Mouse (Mus musculus) urinary bladder, adult 18-20 months (tissue): ENCODE results near the gene Pklr.

ENCODE experiments used
- DNase-seq, 2 experiments: peaks; one replicate each; pipeline ENCODE4 v3.0.0; 2022; ENCODE audit warnings: low spot score in 2 of 2, mixed read lengths in 2 of 2

Gene Pklr

DNA sequence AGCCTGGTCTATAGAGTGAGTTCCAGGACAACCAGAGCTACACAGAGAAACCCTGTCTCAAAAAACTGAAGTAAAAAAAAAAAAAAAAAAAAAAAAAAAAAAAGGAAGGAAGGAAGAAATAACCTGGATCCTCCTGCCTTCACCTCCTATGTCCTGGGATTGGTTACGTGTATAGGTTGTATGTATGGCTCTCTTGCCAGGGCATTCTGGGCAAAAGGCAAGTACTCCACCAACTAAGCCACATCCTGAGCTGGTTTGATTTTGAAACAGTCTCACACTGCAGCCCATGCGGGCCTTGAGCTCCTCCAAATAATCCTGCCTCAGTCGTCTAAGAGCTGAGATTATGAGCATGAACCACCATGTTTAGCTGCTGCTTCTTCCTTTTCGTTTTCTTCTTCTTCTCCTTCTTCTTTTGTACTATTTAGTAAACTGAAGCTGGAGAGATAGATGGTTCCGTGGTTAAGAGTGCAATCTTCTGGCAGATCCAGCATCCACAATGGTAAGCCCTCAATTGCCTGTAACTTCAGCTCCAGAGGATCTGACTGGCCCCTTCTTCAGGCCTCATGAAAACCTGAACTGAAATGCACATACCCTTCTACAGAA, 27.8 kb downstream of the Pklr start:
- no peak for DNase-seq

DNA sequence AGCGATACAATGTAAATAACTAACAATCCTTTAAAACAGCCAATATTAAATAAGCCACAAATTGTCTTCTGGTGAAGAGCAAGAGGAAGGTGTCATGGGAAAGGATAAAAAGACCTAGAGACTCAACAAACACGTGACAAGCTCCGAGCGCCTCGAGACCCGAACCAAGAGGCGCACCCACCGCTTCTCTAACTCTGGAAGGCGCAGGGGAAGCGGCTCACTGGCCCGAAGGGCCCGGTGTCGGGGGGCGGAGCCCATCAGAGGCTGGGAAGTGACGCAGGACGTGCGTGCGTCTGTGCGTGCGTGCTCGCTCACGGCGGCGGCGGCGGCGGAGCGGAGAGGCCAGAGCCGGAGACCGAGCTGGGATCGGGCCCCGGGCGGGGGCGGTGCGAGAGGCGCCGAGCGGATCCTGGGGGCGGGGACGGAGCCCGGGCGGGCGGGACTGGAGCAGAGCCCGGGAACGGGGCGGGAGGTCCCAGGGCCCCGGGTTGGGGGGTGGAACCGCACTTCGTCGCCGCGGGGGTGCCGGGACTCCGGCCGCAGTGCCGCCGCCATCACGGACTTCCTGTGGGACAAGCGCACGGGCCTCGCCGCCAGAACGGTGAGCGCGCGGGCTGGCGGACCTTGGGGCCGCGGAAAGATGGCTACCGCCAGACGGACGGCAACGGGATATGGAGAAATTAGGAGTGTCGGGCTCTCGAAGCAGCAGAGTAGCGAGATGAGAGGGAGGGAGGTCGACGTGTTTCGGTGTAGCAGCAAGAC, 28.7 kb downstream of the Pklr start, which contains the start of gene Clk2:
Gene Clk2, plus strand, starts transcription at position 290 of the 762 bp plus-strand sequence.
- peak; percentile 88 to 91 for DNase-seq

DNA sequence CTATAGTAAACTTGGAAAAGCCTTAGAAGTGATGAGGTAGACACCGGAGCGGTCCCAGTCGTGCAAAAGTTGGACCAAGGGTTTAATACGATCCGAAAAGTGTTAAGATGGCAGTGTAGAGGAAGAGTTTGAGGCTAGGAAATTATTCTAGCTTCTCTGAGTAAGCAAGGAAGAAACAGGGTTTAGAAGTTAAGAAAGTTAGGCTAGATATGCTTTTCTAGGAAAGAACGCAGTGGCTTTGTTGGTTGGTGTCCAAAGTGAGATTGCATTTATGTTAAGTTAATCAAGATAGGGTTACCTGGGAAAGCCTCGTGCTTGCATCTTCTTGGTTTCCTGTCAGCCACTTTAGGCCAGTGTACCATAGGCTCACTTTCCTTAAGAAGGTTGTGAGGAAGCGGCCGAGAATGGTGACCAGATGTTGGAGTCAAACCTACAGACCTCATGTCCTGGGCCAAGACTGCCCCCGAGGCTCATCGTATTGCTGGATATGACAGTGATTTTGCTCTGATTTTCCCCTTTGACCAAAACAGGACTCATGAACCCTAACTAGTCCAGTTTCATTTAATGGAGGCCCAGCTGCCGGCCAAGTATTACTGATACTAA, 29.4 kb downstream of the Pklr start:
- no peak for DNase-seq

DNA sequence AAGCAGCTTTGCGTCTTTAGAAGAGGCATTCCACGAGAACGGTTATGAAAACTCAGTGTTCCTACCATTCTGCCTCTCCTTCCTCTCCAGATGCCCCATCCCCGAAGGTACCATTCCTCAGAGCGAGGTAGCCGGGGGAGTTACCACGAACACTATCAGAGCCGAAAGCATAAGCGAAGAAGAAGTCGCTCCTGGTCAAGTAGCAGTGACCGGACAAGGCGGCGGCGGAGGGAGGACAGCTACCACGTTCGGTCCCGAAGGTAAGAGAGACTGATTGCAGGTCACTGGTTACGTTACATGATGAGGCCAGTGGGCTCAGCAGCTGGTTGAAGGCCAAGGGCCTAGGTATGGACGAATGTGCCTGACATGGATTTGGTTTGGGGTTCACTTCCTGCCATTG, 31.0 kb downstream of the Pklr start:
- DNase-seq = no peak

DNA sequence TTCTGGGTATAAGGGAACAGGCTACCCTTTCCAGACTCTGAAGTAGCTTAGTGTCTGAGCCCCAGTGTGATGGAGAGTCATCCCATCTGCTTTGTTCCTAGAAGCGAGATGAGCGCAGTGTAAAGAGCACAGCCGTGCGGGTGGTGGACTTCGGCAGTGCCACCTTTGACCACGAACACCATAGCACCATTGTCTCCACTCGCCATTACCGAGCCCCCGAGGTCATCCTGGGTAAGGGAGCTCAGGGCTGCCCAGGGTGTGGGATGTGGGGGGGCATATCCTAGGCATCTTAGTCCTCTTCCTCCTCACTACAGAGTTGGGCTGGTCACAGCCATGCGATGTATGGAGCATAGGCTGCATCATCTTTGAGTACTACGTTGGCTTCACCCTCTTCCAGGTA, 38.9 kb downstream of the Pklr start:
- no peak for DNase-seq

DNA sequence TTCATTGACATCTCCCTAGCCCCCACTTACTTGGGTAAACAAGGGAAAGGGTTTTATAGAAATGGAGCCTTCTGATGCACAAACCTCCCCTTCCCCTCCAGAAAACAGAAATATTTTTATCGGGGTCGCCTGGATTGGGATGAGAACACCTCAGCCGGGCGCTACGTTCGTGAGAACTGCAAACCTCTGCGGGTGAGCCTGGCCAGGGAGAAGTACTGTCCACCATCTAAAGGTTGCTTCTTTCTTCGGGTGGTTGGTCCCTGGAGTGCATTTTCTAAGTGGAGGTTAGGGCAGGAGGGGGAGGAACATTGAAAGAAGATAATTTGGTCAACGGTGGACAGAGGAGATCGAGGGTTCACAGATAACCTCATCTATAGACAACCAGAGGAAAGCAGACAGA, 39.6 kb downstream of the Pklr start:
- no peak for DNase-seq

DNA sequence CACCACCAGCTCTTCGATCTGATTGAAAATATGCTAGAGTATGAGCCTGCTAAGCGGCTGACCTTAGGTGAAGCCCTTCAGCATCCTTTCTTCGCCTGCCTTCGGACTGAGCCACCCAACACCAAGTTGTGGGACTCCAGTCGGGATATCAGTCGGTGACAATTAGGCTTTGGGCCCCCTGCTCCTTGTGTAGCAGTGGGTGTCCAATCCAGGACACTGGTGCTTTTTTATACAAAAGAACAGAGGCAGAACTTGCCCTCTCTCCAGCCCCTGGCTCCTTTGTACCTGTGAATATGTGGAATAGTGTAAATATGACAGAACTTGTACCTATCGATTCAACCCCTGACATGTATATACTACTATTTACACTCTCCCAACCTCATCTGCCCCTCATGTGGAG, 40.5 kb downstream of the Pklr start:
- no peak for DNase-seq

DNA sequence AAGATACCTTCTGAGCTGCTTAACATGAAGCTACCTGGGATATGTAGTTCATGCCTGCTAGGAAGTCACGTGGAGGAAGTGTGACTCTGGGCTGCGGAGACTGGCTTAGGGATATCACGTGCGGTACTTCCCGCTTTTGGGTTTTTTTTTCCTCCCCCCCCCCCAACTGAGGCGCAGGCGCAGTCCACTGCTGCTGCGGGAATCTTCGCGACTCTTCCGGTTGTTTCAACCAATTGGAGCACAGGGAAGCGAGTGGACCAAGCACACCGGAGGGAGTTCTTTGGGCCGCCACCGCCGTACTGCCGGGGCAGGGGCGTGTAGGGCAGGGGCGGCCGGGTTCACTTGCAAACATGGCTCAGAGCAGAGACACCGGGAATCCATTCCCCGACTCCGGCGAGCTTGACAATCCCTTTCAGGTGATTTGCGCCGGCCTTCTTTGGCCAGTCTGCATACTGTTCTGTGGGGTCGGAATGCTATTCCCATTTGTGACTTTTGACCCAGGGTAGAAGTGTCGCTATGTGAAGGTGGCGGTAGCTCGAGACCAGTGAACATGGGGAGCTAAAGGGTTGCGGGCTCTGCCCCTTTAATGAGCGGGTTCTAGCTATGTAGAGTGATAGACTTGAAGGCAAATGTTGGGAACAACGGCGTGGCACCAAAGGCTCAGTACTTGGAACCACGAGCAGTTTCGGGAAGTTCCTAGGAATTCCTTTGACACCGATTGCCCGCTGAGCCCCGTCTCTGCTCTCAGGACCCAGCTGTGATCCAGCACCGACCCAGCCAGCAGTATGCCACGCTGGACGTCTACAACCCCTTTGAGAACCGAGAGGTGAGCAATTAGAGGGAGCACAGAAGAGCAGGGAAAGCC, 41.5 kb downstream of the Pklr start, which contains the start of gene Scamp3:
Gene Scamp3, plus strand, starts transcription at position 232 of the 865 bp plus-strand sequence.
- peak; percentile 61 to 83 for DNase-seq

DNA sequence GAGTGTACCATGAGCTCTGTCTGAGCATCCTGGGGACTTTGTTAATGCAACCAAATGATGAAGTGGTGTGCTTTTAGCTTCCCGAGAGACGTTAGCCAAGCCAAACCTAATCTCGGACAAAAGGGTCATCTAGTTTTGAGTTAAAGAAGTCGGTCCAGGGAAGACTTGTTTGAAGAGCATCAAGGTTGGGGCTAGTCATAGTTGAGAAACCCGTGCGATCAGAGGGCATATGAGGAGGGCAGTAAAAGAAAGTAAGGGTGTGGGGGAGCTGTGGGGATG, 42.1 kb downstream of the Pklr start:
- no peak for DNase-seq

DNA sequence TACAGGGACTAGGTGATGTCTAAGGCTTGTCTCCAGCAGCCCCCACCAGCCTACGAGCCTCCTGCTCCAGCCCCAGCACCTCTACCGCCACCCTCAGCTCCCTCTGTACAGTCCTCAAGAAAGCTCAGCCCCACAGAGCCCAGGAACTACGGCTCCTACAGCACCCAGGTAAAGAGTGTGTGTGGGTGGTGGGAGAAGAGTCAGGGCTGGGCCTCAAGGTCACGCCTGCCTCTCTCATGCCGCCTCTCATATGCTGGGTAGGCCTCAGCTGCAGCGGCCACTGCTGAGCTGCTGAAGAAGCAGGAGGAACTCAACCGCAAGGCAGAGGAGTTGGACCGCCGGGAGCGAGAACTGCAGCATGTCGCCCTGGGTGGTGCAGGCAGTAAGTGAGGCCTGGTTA, 43.1 kb downstream of the Pklr start:
- DNase-seq = no peak

DNA sequence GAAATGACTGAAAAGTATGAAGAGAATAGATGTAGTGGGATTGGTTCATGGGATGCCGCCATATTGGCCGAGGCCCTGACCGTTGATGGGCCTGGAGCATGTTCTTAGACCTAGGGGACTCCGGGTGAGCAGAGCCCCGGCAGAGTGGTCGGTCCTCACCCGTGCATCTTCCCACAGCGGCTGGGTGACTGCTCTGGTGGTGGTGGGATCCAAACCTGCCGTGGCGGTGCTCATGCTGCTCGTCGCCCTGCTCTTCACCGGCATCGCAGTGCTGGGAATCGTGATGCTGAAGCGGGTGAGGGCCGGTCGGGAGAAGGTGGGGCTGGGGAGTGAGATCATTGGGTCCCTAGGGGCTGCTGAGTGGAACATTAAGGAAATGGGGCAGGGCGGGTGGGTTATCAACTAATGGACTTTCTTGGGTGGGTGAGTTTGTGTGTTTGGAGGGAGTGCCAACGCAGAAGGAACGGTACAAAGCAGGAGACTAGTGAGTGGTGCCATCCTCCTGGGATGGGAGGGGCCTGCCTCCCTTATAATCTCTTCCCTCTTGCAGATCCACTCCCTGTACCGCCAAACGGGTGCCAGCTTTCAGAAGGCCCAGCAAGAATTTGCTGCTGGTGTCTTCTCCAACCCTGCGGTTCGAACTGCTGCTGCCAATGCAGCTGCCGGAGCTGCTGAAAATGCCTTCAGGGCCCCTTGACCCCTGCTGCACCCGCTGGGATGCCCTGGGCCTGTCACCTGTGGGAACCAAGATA, 46.0 kb downstream of the Pklr start:
- DNase-seq = no peak

DNA sequence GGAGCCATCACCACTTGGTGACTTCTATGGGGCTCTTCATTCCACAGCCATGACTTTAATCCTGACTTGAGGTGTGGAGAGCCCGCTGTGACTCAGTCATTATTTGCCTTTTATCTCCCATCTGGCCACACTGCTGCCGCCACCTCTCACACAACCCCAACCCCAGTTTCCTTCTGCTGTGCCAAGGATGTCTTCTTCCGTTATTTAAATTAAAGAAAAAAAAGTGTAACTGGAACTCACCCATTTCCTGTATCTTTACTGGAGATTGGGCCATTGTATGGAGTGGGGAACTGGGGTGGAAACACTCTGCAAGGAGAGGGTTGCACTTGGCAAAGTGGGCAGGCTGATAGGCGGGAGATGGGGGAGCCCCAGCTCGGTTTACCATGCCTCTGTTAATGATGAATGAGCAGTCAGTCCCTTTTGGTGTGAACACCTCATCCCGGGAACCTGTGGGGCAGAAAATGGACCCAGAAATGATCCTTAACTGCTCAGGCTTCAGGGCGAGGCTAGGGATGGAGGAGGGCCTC, 46.7 kb downstream of the Pklr start:
- no peak for DNase-seq

DNA sequence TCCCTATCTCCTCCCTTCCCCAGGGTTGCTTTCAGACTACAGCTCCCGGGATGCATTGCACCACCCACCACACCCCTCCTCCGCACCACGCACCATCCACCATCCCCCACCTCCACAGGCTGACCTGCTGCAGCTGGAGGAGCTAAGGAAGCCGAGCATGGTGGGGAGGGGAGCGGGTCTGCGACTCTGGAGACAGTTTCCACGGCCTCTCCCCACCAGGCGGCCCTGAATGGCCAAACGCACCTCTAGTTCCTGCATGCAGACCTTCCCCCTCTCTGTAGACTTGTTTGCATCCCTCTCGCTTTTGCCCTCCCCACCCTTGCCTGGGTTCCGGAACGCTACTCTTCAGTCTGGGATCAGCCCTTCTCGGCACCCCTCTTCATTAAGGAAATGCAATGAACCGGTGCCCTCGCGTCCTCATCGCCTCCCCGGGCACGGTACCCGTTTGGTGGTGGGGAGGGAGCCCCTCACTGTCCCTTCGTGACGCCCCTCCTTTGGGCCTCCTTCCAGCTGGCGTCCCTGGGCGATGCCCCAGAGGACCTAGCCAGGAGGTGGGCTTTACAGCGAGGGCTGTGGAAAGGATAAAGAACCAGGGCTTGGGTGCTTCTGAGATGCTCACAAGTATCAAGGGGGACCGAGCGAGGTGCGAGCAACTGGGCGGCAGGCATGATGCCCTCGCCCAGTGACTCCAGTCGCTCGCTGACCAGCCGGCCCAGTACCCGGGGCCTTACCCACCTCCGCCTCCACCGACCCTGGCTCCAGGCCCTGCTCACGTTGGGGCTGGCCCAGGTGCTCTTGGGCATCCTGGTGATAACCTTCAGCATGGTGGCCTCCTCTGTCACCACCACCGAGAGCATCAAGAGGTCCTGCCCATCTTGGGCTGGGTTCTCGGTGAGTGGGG, 47.4 kb downstream of the Pklr start, which contains the start of gene Fam189b:
Gene Fam189b, plus strand, starts transcription at position 86 of the 901 bp plus-strand sequence.
- DNase-seq = peak; percentile 73 to 83

DNA sequence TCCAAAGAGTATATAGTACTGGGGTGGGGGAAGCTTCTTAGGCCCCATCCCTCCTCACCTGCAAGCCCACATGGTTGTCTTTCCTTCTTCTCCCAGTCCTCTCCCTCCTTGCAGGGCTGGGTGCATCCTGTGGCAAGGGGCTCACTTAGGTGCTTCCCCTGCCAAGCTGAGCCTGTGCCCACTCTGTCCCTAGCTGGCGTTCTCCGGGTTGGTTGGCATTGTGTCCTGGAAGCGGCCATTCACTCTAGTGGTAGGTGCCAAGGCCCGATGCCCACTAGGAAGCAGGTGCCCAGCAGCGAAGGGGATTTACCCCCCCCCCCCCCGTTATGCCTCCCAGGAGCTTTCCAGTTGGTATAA, 48.0 kb downstream of the Pklr start:
- no peak for DNase-seq

DNA sequence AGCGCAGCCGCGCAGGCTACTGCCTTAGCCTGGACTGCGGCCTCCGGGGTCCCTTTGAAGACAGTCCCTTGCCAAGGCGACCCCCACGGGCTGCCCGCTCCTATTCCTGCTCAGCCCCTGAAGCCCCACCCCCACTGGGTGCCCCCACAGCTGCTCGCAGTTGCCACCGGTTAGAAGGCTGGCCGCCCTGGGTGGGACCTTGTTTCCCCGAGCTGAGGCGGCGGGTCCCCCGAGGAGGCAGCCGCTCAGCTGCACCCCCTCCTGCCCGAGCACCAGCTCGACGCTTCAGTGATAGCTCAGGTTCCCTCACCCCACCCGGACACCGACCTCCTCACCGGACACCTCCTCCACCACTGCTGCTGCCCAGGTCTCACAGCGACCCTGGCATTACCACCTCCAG, 51.3 kb downstream of the Pklr start:
- no peak for DNase-seq

DNA sequence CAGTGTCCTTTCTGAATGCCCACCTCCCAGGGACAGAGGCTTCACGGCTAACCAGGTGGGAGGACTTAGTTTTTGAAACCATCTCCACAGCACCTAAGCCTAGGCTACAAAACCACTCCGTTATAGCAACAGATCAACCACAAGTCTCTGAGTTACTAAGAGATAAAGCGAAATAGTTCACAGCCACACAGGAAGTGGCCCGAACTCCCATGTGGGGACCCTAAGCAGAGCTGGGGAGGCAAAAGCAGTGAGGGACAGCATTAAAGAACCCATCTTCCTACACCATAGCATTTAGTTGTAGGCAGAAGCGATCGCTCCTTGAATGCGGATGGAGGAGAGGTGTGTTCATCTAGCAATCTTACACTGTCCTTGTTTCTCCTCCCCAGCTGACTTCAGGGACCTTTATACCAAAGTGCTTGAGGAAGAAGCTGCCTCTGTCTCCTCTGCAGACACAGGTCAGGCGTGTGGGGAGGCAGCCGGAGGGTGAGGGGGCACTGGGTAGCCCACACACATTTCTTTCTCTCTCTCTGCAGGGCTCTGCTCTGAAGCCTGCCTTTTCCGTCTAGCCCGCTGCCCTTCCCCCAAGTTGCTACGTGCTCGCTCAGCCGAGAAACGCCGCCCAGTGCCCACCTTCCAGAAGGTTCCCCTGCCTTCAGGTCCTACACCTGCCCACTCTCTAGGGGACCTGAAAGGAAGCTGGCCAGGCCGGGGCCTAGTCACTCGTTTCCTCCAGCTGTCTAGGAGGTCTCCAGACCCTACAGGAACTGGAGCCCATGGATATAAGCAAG, 51.9 kb downstream of the Pklr start:
- no peak for DNase-seq

DNA sequence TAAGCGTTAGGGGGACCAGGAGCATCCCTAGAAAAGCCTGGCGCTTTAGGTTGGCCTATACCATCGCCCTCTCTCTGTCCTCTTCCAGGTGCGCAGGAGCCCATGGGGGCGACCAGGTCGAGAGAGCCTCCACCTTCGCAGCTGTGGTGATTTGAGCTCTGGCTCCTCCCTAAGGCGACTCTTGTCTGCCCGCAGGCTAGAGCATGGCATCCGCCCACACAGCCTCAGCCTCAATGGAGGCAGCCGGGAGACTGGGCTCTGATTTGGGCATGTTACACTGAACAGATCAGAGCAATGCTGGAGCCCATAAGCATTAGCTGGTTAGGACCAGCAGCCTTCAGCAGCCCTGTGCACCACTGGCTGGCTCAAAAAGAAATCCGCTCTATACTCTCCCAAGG, 52.5 kb downstream of the Pklr start:
- no peak for DNase-seq

DNA sequence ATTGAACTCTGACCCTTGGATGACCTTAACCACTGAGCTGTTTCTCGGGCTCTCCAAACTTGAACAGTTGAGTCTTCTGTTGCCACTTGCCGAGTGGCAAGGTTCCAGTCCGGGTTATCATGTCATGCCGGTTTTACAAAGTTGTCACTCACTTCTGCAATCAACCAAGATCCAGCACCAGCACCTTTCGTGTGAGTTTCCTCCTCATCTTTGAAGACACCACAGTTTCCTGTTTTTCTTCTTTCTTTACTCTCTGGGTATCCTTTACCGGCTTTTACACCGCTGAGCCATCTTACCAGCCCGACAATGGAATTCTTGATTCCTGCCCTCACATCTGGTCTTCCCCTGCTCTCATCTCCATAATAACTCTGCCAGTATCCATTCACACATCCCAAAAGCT, 54.5 kb downstream of the Pklr start:
- DNase-seq = no peak

DNA sequence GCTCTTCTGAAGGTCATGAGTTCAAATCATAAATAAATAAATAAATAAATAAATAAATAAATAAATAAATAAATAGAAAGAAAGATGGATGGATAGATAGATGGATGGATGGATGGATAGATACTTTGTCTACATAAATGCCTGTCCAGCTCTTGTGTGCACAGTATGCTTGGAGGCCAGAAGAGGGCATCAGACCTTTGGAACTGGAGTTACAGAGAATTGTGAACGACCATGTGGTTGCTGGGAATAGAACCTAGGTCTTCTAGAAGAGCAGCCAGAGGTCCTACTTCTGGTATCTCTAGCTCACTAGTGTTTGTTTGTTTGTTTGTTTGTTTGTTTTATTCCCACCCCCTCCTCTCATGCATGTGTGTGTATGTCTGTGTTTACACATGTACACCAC, 57.4 kb downstream of the Pklr start:
- DNase-seq = no peak

DNA sequence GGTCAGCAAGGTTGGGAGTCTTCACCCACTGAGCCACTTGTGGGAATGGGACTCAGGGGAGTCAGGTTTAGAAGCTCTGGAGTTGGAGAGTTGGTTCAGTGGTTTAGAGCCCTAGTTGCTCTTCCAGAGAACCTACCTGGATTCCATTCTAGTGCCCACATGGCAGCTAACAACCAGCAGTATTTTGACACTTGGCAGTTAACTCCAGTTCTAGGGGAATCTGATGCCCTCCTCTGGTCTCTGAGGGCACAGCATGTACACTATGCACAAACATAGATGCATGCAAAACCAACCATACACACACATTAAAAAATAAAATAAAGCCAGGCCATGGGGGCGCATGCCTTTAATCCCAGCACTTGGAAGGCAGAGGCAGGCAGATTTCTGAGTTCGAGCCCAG, 57.9 kb downstream of the Pklr start:
- no peak for DNase-seq
